Mouse (Mus musculus): ENCODE data around the gene Epn2. TPM values are rescaled to one million over a fixed set of nuclear protein-coding genes. Genes with fewer than 3 reads are reported as not detected.

The Epn2 gene
- polyA plus RNA-seq, 1 experiment from 2014 or later = 20.9 TPM

DNA sequence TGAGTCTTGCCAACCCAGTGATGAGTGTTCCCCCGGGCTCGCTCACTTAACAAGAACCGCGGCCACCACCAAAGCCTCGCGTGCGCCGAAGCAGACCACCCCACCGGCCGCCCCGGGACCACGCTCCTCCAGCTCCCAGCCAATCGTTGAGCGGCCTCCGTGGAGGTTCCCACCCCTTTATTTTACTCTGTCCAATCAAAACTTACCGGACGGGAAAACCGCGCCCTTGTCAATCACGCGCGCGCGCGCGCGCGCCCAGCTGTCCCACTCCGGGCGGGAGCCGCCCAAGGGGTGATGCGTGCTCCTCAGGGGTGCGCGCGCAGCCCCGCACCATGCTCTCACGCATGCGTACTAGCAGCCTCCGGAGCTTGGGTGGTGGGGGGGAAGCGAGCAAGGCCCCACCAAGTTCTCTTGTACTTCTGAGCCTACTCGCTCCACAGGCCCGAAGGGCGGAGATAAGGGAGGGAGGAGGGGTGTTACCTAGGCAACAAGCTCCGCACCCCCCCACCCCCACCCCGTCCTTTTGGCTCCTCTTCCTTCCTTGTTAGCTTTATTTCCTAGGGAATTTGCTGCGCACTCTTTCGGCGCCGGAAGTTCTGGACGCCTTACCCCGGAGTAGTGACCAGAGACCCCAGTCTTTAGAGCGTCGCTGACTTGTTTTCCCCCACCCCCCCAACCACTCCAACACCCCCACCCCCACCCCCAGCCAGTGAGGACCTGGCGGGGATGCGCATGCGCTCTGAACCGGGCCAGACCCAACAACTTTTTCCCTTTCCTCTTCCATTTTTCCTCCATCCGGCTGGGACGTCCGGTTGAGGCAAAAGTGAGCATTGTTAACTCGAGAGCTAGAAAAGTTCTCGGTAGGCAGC lies 85.1 kb downstream of the Epn2 start, which contains the start of gene Mapk7:
Mapk7 (minus strand) TSS at position 278 of the 869 bp plus-strand sequence.
- ATAC-seq (ENCODE audit: insufficient read depth, low FRiP score) = peak; percentile 95
- Histone ChIP-seq H3K4me3 (replicated peaks; ENCODE audit: low read length) (peak within 1 kb of the TSS; percentile 79), H3K27ac (ENCODE audit: low read length) (peak within 1 kb of the TSS; percentile 91), H3K9me3 (replicated peaks; ENCODE audit: control insufficient read depth, low read length) (no peaks in the 10 kb centered on the region), H3K27me3 (ENCODE audit: control insufficient read depth, insufficient read depth, low read length) (no peaks in the 10 kb centered on the region), H3K36me3 (ENCODE audit: control insufficient read depth, insufficient read depth, low read length) (peaks cover 26% of the 10 kb centered on the region), H3K4me2 (ENCODE audit: low read depth, low read length) (peak within 1 kb of the TSS; percentile 96), H3K4me1 (ENCODE audit: control insufficient read depth, insufficient read depth, low read length) (peaks cover 17% of the 10 kb centered on the region), H3K9ac (ENCODE audit: low read length) (peak within 1 kb of the TSS; percentile 87)
- WGBS = under 1% methylated on average over 60 of the region's 62 CpGs

DNA sequence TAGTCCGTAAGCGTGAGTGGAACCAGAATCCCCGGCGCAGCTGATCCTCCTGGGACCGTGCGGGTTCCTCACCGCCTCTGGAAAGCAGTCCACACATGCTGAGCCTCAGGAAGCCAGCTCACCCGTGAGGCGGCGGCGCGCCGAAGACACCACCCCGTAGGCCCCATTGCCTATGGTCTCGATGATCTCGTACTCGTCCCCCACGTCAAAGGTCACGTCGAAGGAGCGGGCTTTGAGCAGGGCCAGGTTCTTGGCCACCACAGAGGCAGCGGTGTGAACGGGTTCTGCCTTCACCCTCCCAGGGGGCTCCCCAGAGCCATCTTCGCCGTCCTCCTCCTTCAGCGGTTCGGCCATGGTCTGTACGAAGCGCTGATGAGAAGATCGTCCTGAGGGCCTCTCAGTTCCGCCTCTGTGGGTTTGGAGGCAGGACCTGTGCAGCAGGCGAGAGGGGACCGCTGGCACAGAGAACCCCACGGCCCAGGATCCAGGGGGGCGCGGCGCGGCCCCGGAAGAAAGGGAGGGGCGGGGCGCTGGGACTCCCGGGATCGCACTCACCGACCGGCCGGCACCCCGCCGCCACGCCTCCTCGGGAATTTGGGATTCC lies 85.9 kb downstream of the Epn2 start:
- 1% methylated on average over 48 of the region's 50 CpGs for WGBS
- Histone ChIP-seq H3K27ac (ENCODE audit: low read length) (peak overlapping the region; percentile 86), H3K4me2 (ENCODE audit: low read depth, low read length) (peak overlapping the region; percentile 96), H3K36me3 (ENCODE audit: control insufficient read depth, insufficient read depth, low read length) (peaks cover 31% of the 10 kb centered on the region), H3K4me1 (ENCODE audit: control insufficient read depth, insufficient read depth, low read length) (peaks cover 17% of the 10 kb centered on the region), H3K9ac (ENCODE audit: low read length) (peak overlapping the region; percentile 87), H3K27me3 (ENCODE audit: control insufficient read depth, insufficient read depth, low read length) (no peaks in the 10 kb centered on the region), H3K9me3 (replicated peaks; ENCODE audit: control insufficient read depth, low read length) (no peaks in the 10 kb centered on the region), H3K4me3 (replicated peaks; ENCODE audit: low read length) (peak overlapping the region; percentile 79)
- peak; percentile 46 for ATAC-seq (ENCODE audit: insufficient read depth, low FRiP score)

DNA sequence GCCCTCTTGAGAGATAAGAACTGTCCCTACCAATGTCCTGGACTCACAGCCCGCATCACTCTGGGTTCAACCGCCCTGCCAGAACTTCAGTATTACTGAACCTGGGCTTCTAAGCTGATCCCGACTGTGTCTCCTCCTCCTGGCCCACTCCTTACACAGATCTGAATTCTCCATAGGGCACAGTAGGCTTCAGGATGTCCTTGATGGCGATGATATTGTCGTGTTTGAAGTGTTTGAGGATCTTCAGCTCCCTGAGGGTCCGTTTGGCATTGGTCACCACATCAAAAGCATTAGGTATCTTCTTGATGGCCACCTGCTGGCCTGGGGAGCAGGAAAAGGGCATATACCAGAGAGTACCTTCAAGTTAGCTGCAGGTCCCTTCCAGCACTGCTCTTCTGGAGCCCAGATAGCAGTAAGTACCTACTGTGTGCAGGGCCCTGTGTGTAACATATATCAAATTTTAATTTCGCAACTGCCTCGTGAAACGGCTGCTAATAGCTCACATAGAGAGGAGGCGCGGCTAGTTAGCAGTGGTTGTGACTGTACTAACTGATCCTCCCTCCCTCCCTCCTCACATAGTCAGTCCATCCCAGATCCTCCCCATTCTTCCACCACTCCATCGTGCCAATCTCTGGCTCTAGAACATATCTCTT lies 86.6 kb downstream of the Epn2 start:
- peak overlapping the region; percentile 79 for H3K4me3 ChIP-seq (replicated peaks; ENCODE audit: low read length)
- peaks cover 34% of the 10 kb centered on the region for H3K36me3 ChIP-seq (ENCODE audit: control insufficient read depth, insufficient read depth, low read length)
- 62% methylated on average over 12 of the region's 12 CpGs for WGBS
- H3K9me3 ChIP-seq (replicated peaks; ENCODE audit: control insufficient read depth, low read length) = no peaks in the 10 kb centered on the region
- H3K27me3 ChIP-seq (ENCODE audit: control insufficient read depth, insufficient read depth, low read length) = no peaks in the 10 kb centered on the region
- ATAC-seq (ENCODE audit: insufficient read depth, low FRiP score) = no peak
- peak overlapping the region; percentile 87 for H3K9ac ChIP-seq (ENCODE audit: low read length)
- H3K27ac ChIP-seq (ENCODE audit: low read length) = peak overlapping the region; percentile 86; the same call in 1 of the 2 replicates
- H3K4me2 ChIP-seq (ENCODE audit: low read depth, low read length) = peak overlapping the region; percentile 96
- peaks cover 24% of the 10 kb centered on the region for H3K4me1 ChIP-seq (ENCODE audit: control insufficient read depth, insufficient read depth, low read length)

DNA sequence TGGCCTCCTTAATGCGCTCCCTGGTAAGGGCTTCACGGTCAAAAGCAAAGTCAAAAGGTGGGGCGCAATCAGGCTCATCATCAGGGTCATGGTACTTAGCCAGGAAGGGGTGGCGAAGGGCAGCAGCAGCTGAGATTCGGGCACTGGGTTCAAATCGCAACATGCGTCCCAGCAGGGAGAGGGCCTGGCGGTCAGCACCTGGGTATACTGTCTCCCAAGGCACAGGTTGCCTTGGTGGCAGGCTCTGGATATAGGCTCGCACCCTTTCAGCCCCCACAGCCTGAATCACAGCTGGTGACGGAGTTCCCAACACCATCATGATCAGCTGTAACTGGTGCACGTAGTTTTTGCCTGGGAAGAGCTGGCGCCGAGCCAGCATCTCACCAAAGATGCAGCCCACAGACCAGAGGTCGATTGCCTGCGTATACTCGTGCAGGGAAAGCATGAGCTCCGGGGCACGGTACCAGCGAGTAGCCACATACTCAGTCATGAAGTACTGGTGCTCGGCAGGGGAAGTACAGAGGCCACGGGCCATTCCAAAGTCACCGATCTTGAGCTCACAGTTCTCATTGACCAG lies 88.5 kb downstream of the Epn2 start:
- H3K4me1 ChIP-seq (ENCODE audit: control insufficient read depth, insufficient read depth, low read length) = peaks cover 32% of the 10 kb centered on the region
- H3K4me2 ChIP-seq (ENCODE audit: low read depth, low read length) = no peak overlapping the region
- no peaks in the 10 kb centered on the region for H3K27me3 ChIP-seq (ENCODE audit: control insufficient read depth, insufficient read depth, low read length)
- ATAC-seq (ENCODE audit: insufficient read depth, low FRiP score) = no peak
- H3K27ac ChIP-seq (ENCODE audit: low read length) = no peak overlapping the region
- no peak overlapping the region for H3K4me3 ChIP-seq (replicated peaks; ENCODE audit: low read length)
- 86% methylated on average over 22 of the region's 22 CpGs for WGBS
- H3K9ac ChIP-seq (ENCODE audit: low read length) = no peak overlapping the region
- H3K9me3 ChIP-seq (replicated peaks; ENCODE audit: control insufficient read depth, low read length) = no peaks in the 10 kb centered on the region
- peaks cover 34% of the 10 kb centered on the region for H3K36me3 ChIP-seq (ENCODE audit: control insufficient read depth, insufficient read depth, low read length)

DNA sequence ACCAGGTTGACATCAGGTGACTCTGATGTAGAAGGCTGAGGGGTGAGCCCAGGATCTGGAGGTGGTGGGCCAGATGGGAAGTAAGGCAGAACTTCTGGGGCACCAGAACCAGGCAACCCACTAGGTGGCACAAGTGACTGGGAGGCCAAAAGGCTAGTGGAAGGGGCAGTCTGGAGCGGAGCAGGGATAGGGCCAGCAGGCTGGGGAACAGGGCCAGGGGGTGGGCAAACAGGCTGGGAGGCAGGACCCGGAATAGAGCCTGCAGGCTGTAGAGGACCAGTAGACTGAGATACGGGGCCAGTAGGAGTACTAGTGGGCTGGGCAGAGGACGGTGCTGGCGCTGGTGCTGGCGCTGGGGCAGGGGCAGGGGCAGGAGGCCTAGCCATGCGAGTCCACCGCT lies 89.6 kb downstream of the Epn2 start:
- H3K27me3 ChIP-seq (ENCODE audit: control insufficient read depth, insufficient read depth, low read length) = no peaks in the 10 kb centered on the region
- H3K4me1 ChIP-seq (ENCODE audit: control insufficient read depth, insufficient read depth, low read length) = peaks cover 29% of the 10 kb centered on the region
- ATAC-seq (ENCODE audit: insufficient read depth, low FRiP score) = no peak
- H3K27ac ChIP-seq (ENCODE audit: low read length) = no peak overlapping the region
- peaks cover 34% of the 10 kb centered on the region for H3K36me3 ChIP-seq (ENCODE audit: control insufficient read depth, insufficient read depth, low read length)
- no peaks in the 10 kb centered on the region for H3K9me3 ChIP-seq (replicated peaks; ENCODE audit: control insufficient read depth, low read length)
- no peak overlapping the region for H3K4me3 ChIP-seq (replicated peaks; ENCODE audit: low read length)
- 94% methylated on average over 8 of the region's 8 CpGs for WGBS
- H3K4me2 ChIP-seq (ENCODE audit: low read depth, low read length) = no peak overlapping the region
- no peak overlapping the region; the same call in 1 of the 2 replicates for H3K9ac ChIP-seq (ENCODE audit: low read length)

DNA sequence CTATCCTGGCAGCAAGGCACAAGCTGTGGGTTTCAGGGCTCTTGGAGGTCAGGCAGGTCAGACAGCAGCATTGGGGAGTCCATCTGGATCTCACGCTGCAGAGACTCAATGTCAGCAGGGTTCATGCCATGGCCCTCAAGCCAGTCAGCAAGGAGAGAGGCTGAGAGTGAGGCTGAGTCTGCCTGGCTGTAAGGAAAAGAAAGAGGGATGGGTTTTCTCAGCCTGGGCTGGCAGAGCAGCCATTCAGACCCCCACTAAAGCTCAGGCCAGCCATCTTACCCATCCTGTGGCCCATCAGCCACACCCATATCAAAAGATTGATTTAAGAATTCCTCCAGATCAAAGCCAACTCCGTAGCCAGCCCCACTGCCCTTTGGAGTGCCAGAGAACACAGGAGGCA lies 90.4 kb downstream of the Epn2 start:
- Histone ChIP-seq H3K27ac (ENCODE audit: low read length) (no peak overlapping the region), H3K9ac (ENCODE audit: low read length) (no peak overlapping the region), H3K36me3 (ENCODE audit: control insufficient read depth, insufficient read depth, low read length) (peaks cover 34% of the 10 kb centered on the region), H3K9me3 (replicated peaks; ENCODE audit: control insufficient read depth, low read length) (no peaks in the 10 kb centered on the region), H3K4me1 (ENCODE audit: control insufficient read depth, insufficient read depth, low read length) (peaks cover 29% of the 10 kb centered on the region), H3K27me3 (ENCODE audit: control insufficient read depth, insufficient read depth, low read length) (no peaks in the 10 kb centered on the region), H3K4me2 (ENCODE audit: low read depth, low read length) (no peak overlapping the region), H3K4me3 (replicated peaks; ENCODE audit: low read length) (no peak overlapping the region)
- ATAC-seq (ENCODE audit: insufficient read depth, low FRiP score) = no peak
- WGBS = 77% methylated on average over 2 of the region's 2 CpGs

DNA sequence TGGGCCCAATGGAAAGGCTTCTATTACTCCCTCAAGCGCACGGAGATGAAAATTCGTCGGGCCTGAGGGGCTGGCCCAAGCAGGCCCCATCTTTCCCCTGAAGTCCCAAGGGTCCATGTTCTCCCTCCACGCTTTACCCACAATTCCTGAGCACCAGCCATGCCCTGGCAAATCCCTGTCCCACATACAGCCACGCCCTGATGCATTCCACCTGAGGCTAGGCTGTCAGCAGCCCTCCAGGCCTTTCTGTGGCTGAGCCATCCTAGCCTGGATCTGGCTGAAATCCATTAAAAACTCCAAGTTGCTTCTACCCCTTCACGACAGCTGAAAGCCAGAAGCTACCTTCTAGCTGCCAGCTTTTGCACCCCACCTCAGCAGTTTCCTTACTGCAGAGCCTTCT lies 91.6 kb downstream of the Epn2 start:
- WGBS = 87% methylated on average over 7 of the region's 7 CpGs
- Histone ChIP-seq H3K4me3 (replicated peaks; ENCODE audit: low read length) (no peak overlapping the region), H3K4me1 (ENCODE audit: control insufficient read depth, insufficient read depth, low read length) (peaks cover 29% of the 10 kb centered on the region)

DNA sequence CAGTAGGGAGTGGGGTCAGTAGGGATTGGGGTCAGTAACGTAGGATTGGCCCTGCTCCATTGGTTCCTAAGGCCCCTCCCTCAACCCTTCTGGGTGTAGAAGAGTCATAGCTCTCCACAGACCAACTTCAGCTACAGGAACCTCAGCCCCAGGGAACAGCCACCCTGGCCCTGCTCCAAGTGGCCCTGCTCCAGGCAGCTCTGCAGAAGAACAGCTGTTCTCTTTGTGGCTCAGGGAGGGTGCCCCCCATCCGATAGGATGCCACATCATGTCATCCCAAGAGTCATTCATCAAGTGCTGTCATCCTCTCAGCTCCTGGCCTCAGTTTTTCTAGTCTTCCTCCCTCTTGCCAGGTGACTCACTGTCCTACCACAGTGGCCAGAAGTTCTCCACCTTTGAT lies 92.1 kb downstream of the Epn2 start:
- H3K27ac ChIP-seq (ENCODE audit: low read length) = peak overlapping the region; percentile 99; the same call in 1 of the 2 replicates
- no peak overlapping the region for H3K9ac ChIP-seq (ENCODE audit: low read length)
- 38% methylated on average over 2 of the region's 2 CpGs for WGBS
- ATAC-seq (ENCODE audit: insufficient read depth, low FRiP score) = peak; percentile 11; the same call in 1 of the 2 replicates
- no peaks in the 10 kb centered on the region for H3K27me3 ChIP-seq (ENCODE audit: control insufficient read depth, insufficient read depth, low read length)
- H3K4me3 ChIP-seq (replicated peaks; ENCODE audit: low read length) = peak overlapping the region; percentile 55
- peaks cover 33% of the 10 kb centered on the region for H3K36me3 ChIP-seq (ENCODE audit: control insufficient read depth, insufficient read depth, low read length)
- H3K4me1 ChIP-seq (ENCODE audit: control insufficient read depth, insufficient read depth, low read length) = peaks cover 24% of the 10 kb centered on the region
- peak overlapping the region; percentile 60 for H3K4me2 ChIP-seq (ENCODE audit: low read depth, low read length)
- H3K9me3 ChIP-seq (replicated peaks; ENCODE audit: control insufficient read depth, low read length) = no peaks in the 10 kb centered on the region

More for the DNA sequence above, 91.6 kb downstream of the Epn2 start:
- Histone ChIP-seq H3K36me3 (ENCODE audit: control insufficient read depth, insufficient read depth, low read length) (peaks cover 34% of the 10 kb centered on the region), H3K4me2 (ENCODE audit: low read depth, low read length) (peak overlapping the region; percentile 60), H3K9ac (ENCODE audit: low read length) (no peak overlapping the region), H3K27me3 (ENCODE audit: control insufficient read depth, insufficient read depth, low read length) (no peaks in the 10 kb centered on the region), H3K27ac (ENCODE audit: low read length) (peak overlapping the region; percentile 9; the same call in 1 of the 2 replicates), H3K9me3 (replicated peaks; ENCODE audit: control insufficient read depth, low read length) (no peaks in the 10 kb centered on the region)
- ATAC-seq (ENCODE audit: insufficient read depth, low FRiP score) = no peak

Data from stomach, embryonic 16.5 days (tissue).